Mouse (Mus musculus) E14TG2a.4 (cell line): ENCODE results near the gene Tmem201.

Source experiments
- CTCF ChIP-seq: conservative IDR thresholded peaks from 2 replicates; pipeline ENCODE4 v1.5.1; 2014; ENCODE audit warnings: low read length
- NANOG ChIP-seq: IDR thresholded peaks from 2 replicates; pipeline ENCODE4 v1.6.1; 2014; ENCODE audit warnings: borderline replicate concordance, low read length, mixed read lengths
- POU5F1 ChIP-seq: IDR thresholded peaks from 2 replicates; pipeline ENCODE4 v1.6.1; 2014; ENCODE audit warnings: low read length, borderline replicate concordance

- TF ChIP-seq CTCF (no peak), POU5F1 (no peak), NANOG (no peak)
Measured at GRCm38 (mm10) chr4:149705298-149705697, 32.5 kb downstream of the Tmem201 start.
